Comparison of ENCODE assay signal across 19 mouse cellular contexts in the genomic region with DNA sequence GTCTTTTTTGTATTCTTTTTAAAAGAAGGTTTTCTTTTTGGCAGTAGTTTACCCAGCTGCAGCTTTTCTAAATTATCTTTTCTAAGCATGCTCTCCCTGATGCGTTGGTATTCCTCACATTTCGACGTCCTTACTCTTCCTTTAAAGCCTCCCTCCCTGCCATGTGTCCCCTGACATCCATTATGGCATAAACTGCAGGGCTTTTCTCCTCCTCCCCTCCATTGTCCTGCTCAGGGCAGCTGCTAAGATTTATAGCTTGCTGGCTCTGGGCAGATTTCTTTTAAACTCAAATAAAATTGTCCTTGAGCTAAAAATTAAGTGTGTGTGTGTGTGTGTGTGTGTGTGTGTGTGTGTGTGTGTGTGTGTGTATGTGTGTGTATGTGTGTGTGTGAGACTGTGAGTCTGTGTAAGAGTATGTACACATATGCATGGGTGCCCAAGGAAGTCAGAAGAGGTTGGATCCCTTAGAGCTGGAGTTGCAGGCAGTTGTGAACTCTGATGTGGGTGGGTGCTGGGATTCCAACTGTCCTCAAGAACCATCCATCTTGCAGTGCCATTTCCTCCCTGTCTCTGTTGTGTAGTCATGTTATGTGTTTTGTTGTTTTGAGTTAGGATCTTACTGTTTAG. TPM values are rescaled to one million over a fixed set of nuclear protein-coding genes. Genes with fewer than 3 reads are reported as not detected.
DNase-seq lines count a peak whose midpoint lies in the region; ATAC-seq and TF ChIP-seq lines count a peak whose summit lies in the region.
"Had no signal": no experiment of that assay in that cellular context is flagged by ENCODE, and none has a peak within 500 bp of the region (broad histone marks: within the 10 kb centered on the region; RNA-seq: fewer than 3 reads in every experiment).

No protein-coding gene starts in this region.

- intact Hi-C loops in heart, postnatal 10 days (cut with DNase I): no loop called here

- no peak overlapping the region for H3K4me2 ChIP-seq in limb, embryonic 13.5 days (replicated peaks)
- H3K4me2 ChIP-seq: heart, embryonic 11.5 days; midbrain, embryonic 12.5 days had no signal

- no peak; the same call in 1 of the 2 replicates for ATAC-seq in limb, embryonic 13.5 days (ENCODE audit: low FRiP score, low read depth)
- no peak for ATAC-seq in megakaryocyte, adult 5-6 weeks (ENCODE audit: poor library complexity, severe bottlenecking)
- ATAC-seq: forebrain, postnatal 0 days had no signal

- TF ChIP-seq POLR2A in kidney, adult 2 months (IDR thresholded peaks at IDR 0.05; ENCODE audit: low read depth, low read length): no peak

- H3K36me3 ChIP-seq in kidney, adult 2 months (ENCODE audit: control insufficient read depth, insufficient read depth, low read length): no peaks in the 10 kb centered on the region
- no peaks in the 10 kb centered on the region for H3K36me3 ChIP-seq in limb, embryonic 13.5 days
- H3K36me3 ChIP-seq: midbrain, embryonic 12.5 days had no signal

- TF ChIP-seq CTCF in kidney, adult 2 months (conservative IDR thresholded peaks at IDR 0.05; ENCODE audit: insufficient read depth, insufficient read length, low read depth, low read length): no peak

- DNase-seq in kidney, adult 2 months: peak; percentile 22
- DNase-seq in kidney, adult 11 months: no peak
- DNase-seq in 3T3-L1 (ENCODE audit: low read depth, low spot score): peak; percentile 13
- DNase-seq in adrenal gland, postnatal 36 days: peak; percentile 38 to 51
- DNase-seq in urinary bladder, postnatal 36 days (ENCODE audit: low spot score in 2 of 2): no peak
- DNase-seq in heart, postnatal 10 days: no peak
- DNase-seq: cerebellum, postnatal 10 days; forebrain, postnatal 0 days; gastrocnemius, postnatal 10 days; heart, postnatal 4 days; lung, postnatal 14 days had no signal

- no peak overlapping the region for H3K9ac ChIP-seq in limb, embryonic 13.5 days
- H3K9ac ChIP-seq: forebrain, postnatal 0 days; liver, embryonic 14.5 days; midbrain, embryonic 12.5 days had no signal

- no peaks in the 10 kb centered on the region for H3K27me3 ChIP-seq in kidney, adult 2 months (replicated peaks; ENCODE audit: control insufficient read depth, insufficient read depth, low read length)
- H3K27me3 ChIP-seq in limb, embryonic 13.5 days: no peaks in the 10 kb centered on the region
- H3K27me3 ChIP-seq: midbrain, embryonic 12.5 days had no signal

- H3K4me3 ChIP-seq in kidney, adult 2 months (ENCODE audit: insufficient read depth, low read depth, low read length): no peak overlapping the region
- H3K4me3 ChIP-seq in limb, embryonic 13.5 days: no peak overlapping the region
- H3K4me3 ChIP-seq: layer of hippocampus, adult 2 months; left cerebral cortex, adult 2 months; midbrain, embryonic 12.5 days had no signal

- peaks cover 7% of the 10 kb centered on the region; the same call in 1 of the 2 replicates for H3K4me1 ChIP-seq in kidney, adult 2 months (ENCODE audit: control insufficient read depth, insufficient read depth, low read length)
- peaks cover 14% of the 10 kb centered on the region; the same call in 1 of the 2 replicates for H3K4me1 ChIP-seq in limb, embryonic 13.5 days

- 41% methylated on average over 3 of the region's 3 CpGs for WGBS in kidney, adult 2 months
- WGBS in limb, embryonic 13.5 days: 18% methylated on average over 3 of the region's 3 CpGs

- no peaks in the 10 kb centered on the region for H3K9me3 ChIP-seq in limb, embryonic 13.5 days
- H3K9me3 ChIP-seq: G1E; midbrain, embryonic 12.5 days had no signal

- no peak overlapping the region for H3K27ac ChIP-seq in kidney, adult 2 months (ENCODE audit: insufficient read depth, low read depth, low read length)
- 0 out of 2 replicates have a peak overlapping the region, but pooled peaks have one; percentile 7 for H3K27ac ChIP-seq in limb, embryonic 13.5 days
- H3K27ac ChIP-seq: left cerebral cortex, adult 2 months; liver, embryonic 14.5 days; midbrain, embryonic 12.5 days had no signal

RNA-seq across cellular contexts. Expression of gene Atrn, which starts 10.3 kb away (rescaled TPM):
- polyA plus RNA-seq in kidney, adult 2 months (2012; rRNA removed): 14.5 and 14.9 TPM in 2 replicates
- 10 to 100 TPM; 32.9 to 38.9 TPM for total RNA-seq in adrenal gland, postnatal 36 days (2021)
- polyA plus RNA-seq in limb, embryonic 13.5 days (2015; fragmentation: Nextera tagmentation; extraction: Ambion mirVana): 8.5 and 9.1 TPM in 2 replicates
- total RNA-seq in heart, postnatal 10 days (2021): 10 to 100 TPM; 29.4 to 30.9 TPM
- total RNA-seq in megakaryocyte, adult 5-6 weeks (2015): 24.8 and 30.7 TPM in 2 replicates
- total RNA-seq in megakaryocyte, adult 5-6 weeks (2017): 23.1 and 26.5 TPM in 2 replicates

RNA-seq across cellular contexts. Expression of gene 4930402H24Rik, which starts 10.4 kb away (rescaled TPM):
- 70.2 and 91.4 TPM in 2 replicates for polyA plus RNA-seq in kidney, adult 2 months (2012; rRNA removed)
- total RNA-seq in adrenal gland, postnatal 36 days (2021): 10 to 100 TPM; 31.3 to 39.4 TPM
- 38.6 and 43.1 TPM in 2 replicates for polyA plus RNA-seq in limb, embryonic 13.5 days (2015; fragmentation: Nextera tagmentation; extraction: Ambion mirVana)
- total RNA-seq in heart, postnatal 10 days (2021): 10 to 100 TPM; 74.6 to 86.1 TPM
- total RNA-seq in megakaryocyte, adult 5-6 weeks (2015): 11.3 and 14.6 TPM in 2 replicates
- 8.7 and 15.4 TPM in 2 replicates for total RNA-seq in megakaryocyte, adult 5-6 weeks (2017)

Comparison
In these comparisons a context has a peak if more than half of its experiments do, and no peak if none do; other contexts are left out.
1. DNase-seq: peak in kidney, adult 2 months (single experiment), 3T3-L1 (single experiment) and adrenal gland, postnatal 36 days (2 of 2); none in kidney, adult 11 months (single experiment), urinary bladder, postnatal 36 days (0 of 2) and heart, postnatal 10 days (0 of 2).